8 mouse cellular contexts compared by ENCODE assay signal in genomic region chr4:70534891-70535269, GRCm38 (mm10). TPM values are rescaled to one million over a fixed set of nuclear protein-coding genes. Genes with fewer than 3 reads are reported as not detected.
DNase-seq lines count a peak whose midpoint lies in the region; ATAC-seq and TF ChIP-seq lines count a peak whose summit lies in the region.

Gene Megf9, minus strand, starts transcription at chr4:70534995.

- peak; percentile 96 for DNase-seq in R1 (ENCODE audit: low read depth, low spot score)
- peak; percentile 98 for DNase-seq in cerebellum, postnatal 14 days
- peak; percentile 97 to 98 for DNase-seq in frontal cortex, postnatal 14 days (ENCODE audit: low spot score in 2 of 2)
- DNase-seq in layer of hippocampus, postnatal 10 days (ENCODE audit: low spot score in 2 of 2), result peak; percentile 97 to 99
- DNase-seq in lung, postnatal 0 days (ENCODE audit: low spot score), result peak; percentile 99
- DNase-seq in ovary, postnatal 10 days (ENCODE audit: low spot score), result peak; percentile 92
- DNase-seq in thymus, postnatal 0 days (ENCODE audit: low spot score), result peak; percentile 98

- H3K27ac ChIP-seq in hindbrain, embryonic 12.5 days, result peak within 1 kb of the TSS; percentile 100
- peak within 1 kb of the TSS; percentile 95 for H3K27ac ChIP-seq in lung, postnatal 0 days (ENCODE audit: low read length)

- TF ChIP-seq EP300 in lung, postnatal 0 days (IDR thresholded peaks at IDR 0.05), result no peak

- under 1% methylated on average over 46 of the region's 46 CpGs for WGBS in hindbrain, embryonic 12.5 days
- WGBS in lung, postnatal 0 days, result under 1% methylated on average over 46 of the region's 46 CpGs

- H3K9me3 ChIP-seq in hindbrain, embryonic 12.5 days (replicated peaks), result no peaks in the 10 kb centered on the region
- no peaks in the 10 kb centered on the region for H3K9me3 ChIP-seq in lung, postnatal 0 days (ENCODE audit: low read length)

- peak within 1 kb of the TSS; percentile 96 for H3K9ac ChIP-seq in hindbrain, embryonic 12.5 days
- H3K9ac ChIP-seq in lung, postnatal 0 days (replicated peaks; ENCODE audit: low read depth), result peak within 1 kb of the TSS; percentile 76

- ATAC-seq in hindbrain, embryonic 12.5 days (ENCODE audit: low FRiP score), result peak; percentile 99
- peak; percentile 98 for ATAC-seq in lung, postnatal 0 days

- peaks cover 33% of the 10 kb centered on the region for H3K4me1 ChIP-seq in hindbrain, embryonic 12.5 days
- H3K4me1 ChIP-seq in lung, postnatal 0 days (ENCODE audit: insufficient read depth, low read depth, low read length), result peaks cover 10% of the 10 kb centered on the region

- H3K4me2 ChIP-seq in hindbrain, embryonic 12.5 days (replicated peaks), result peak within 1 kb of the TSS; percentile 82
- peak within 1 kb of the TSS; percentile 97 for H3K4me2 ChIP-seq in lung, postnatal 0 days (replicated peaks; ENCODE audit: low read depth, low read length)

- peak within 1 kb of the TSS; percentile 96 for H3K4me3 ChIP-seq in hindbrain, embryonic 12.5 days
- H3K4me3 ChIP-seq in lung, postnatal 0 days (ENCODE audit: low read depth, low read length), result peak within 1 kb of the TSS; percentile 91

- H3K36me3 ChIP-seq in hindbrain, embryonic 12.5 days, result no peaks in the 10 kb centered on the region
- no peaks in the 10 kb centered on the region for H3K36me3 ChIP-seq in lung, postnatal 0 days (ENCODE audit: insufficient read depth, low read length)

- peak; percentile 21; the same call in 1 of the 2 replicates for TF ChIP-seq CTCF in lung, postnatal 0 days (IDR thresholded peaks at IDR 0.05)

- H3K27me3 ChIP-seq in hindbrain, embryonic 12.5 days, result no peaks in the 10 kb centered on the region
- H3K27me3 ChIP-seq in lung, postnatal 0 days (replicated peaks; ENCODE audit: insufficient read depth, low read length), result no peaks in the 10 kb centered on the region

RNA-seq across cellular contexts. Expression of gene Megf9, which starts in this region (rescaled TPM):
- 35.5 and 37.4 TPM in 2 replicates for polyA plus RNA-seq in hindbrain, embryonic 12.5 days (2016; fragmentation: Nextera tagmentation; extraction: Ambion mirVana)
- 100 to 1,000 TPM in 1 of 2 experiments, 10 to 100 TPM in 1; 96.6 to 105 TPM for total RNA-seq in layer of hippocampus, postnatal 10 days (2021)
- polyA plus RNA-seq in lung, postnatal 0 days (2015; fragmentation: Nextera tagmentation; extraction: Ambion mirVana), result 10.5 and 11.8 TPM in 2 replicates
- 6.4 and 7.2 TPM in 2 replicates for polyA plus RNA-seq in thymus, postnatal 0 days (2015; fragmentation: Nextera tagmentation; extraction: Ambion mirVana)

Comparison
In these comparisons a context has a peak if more than half of its experiments do, and no peak if none do; other contexts are left out.
1. Peak in every context shown above with its lines: DNase-seq, ATAC-seq, H3K4me3 ChIP-seq and H3K27ac ChIP-seq.